Comparison of ENCODE assay signal across 10 mouse cellular contexts in the genomic region with DNA sequence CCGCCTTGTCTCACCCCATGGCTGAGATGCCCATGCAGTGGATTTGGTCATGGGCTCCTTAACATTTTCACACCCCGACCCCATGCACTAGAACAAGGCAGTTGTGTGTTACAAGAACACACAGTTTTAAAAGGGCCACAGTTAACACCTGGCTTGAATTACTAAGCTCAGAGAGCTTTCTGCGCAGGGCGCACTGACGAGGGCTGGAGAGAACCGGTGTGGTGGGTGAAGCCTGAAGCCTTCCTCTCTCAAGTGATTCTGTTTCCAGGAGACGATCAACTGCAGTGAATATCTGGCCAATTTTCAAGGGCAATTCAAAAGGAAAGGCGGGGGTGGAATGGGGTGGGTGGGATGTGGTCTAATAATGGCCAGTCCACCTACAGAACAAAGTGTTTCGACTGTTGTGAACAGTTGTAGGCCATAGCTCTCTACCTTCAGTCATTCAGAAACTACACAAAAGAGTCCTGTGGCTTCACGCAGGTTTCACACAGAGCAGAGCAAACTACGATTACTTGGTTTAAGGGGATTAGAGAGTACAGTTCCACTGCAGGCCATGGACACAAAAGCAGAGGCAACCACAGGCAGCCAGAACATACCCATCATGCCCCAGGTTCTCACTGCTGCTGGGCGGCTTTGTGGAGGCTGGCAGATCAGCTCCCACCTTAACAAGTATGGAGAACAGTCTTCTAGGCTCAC.
DNase-seq lines count a peak whose midpoint lies in the region; ATAC-seq and TF ChIP-seq lines count a peak whose summit lies in the region.
"Had no signal": no experiment of that assay in that cellular context is flagged by ENCODE, and none has a peak within 500 bp of the region (broad histone marks: within the 10 kb centered on the region; RNA-seq: fewer than 3 reads in every experiment).

No protein-coding gene starts in this region.

- no peak overlapping the region for H3K4me3 ChIP-seq in heart, embryonic 13.5 days
- H3K4me3 ChIP-seq in CH12.LX (replicated peaks in 1 of 3; ENCODE audit: low read depth in 2 of 3, low read length in 2 of 3, poor library complexity in 1 of 3) = no peak overlapping the region
- no peak overlapping the region for H3K4me3 ChIP-seq in forebrain, embryonic 12.5 days (replicated peaks)
- H3K4me3 ChIP-seq in limb, embryonic 12.5 days (replicated peaks) = no peak overlapping the region

- H3K9me3 ChIP-seq in heart, embryonic 13.5 days = no peaks in the 10 kb centered on the region
- H3K9me3 ChIP-seq in CH12.LX (replicated peaks; ENCODE audit: low read length) = no peaks in the 10 kb centered on the region
- no peaks in the 10 kb centered on the region for H3K9me3 ChIP-seq in forebrain, embryonic 12.5 days
- H3K9me3 ChIP-seq in limb, embryonic 12.5 days = no peaks in the 10 kb centered on the region

- H3K27me3 ChIP-seq in heart, embryonic 13.5 days (replicated peaks) = no peaks in the 10 kb centered on the region
- no peaks in the 10 kb centered on the region for H3K27me3 ChIP-seq in CH12.LX (replicated peaks)
- H3K27me3 ChIP-seq in forebrain, embryonic 12.5 days = no peaks in the 10 kb centered on the region
- no peaks in the 10 kb centered on the region for H3K27me3 ChIP-seq in limb, embryonic 12.5 days

- H3K27ac ChIP-seq in heart, embryonic 13.5 days (replicated peaks) = peak overlapping the region; percentile 53
- H3K27ac ChIP-seq in CH12.LX (ENCODE audit: insufficient read depth, low read depth) = no peak overlapping the region
- peak overlapping the region; percentile 63 for H3K27ac ChIP-seq in forebrain, embryonic 12.5 days
- peak overlapping the region; percentile 91 for H3K27ac ChIP-seq in limb, embryonic 12.5 days

- 79% methylated on average over 12 of the region's 12 CpGs for WGBS in heart, embryonic 13.5 days
- 44% methylated on average over 12 of the region's 12 CpGs for WGBS in forebrain, embryonic 12.5 days
- 28% methylated on average over 12 of the region's 12 CpGs for WGBS in limb, embryonic 12.5 days

- H3K9ac ChIP-seq in heart, embryonic 13.5 days = no peak overlapping the region
- H3K9ac ChIP-seq in CH12.LX (ENCODE audit: insufficient read depth, low read depth) = no peak overlapping the region
- H3K9ac ChIP-seq in forebrain, embryonic 12.5 days = no peak overlapping the region
- H3K9ac ChIP-seq in limb, embryonic 12.5 days (replicated peaks) = no peak overlapping the region

- no peak for TF ChIP-seq RAD21 in CH12.LX (IDR thresholded peaks at IDR 0.05; ENCODE audit: low read depth, low read length)

- dilution Hi-C loops in CH12.LX (cut with MboI; ENCODE audit: extremely low pct_ligation_motif_present, extremely low pct_unique_long_range_greater_than_20kb, low sequenced_read_pairs) = no loop called here

- no peak for DNase-seq in heart, postnatal 25 days (ENCODE audit: low spot score)
- DNase-seq in CH12.LX (ENCODE audit: extremely low read depth) = no peak
- no peak for DNase-seq in adrenal gland, postnatal 36 days
- DNase-seq in urinary bladder, postnatal 36 days (ENCODE audit: low spot score in 2 of 2) = no peak
- DNase-seq: cerebellum, adult 9-11 months; layer of hippocampus, postnatal 36 days had no signal

- peaks cover 51% of the 10 kb centered on the region for H3K4me1 ChIP-seq in heart, embryonic 13.5 days
- peaks cover 3 to 17% of the 10 kb centered on the region in 2 experiments; a peak in 3 of 4 replicates for H3K4me1 ChIP-seq in CH12.LX (ENCODE audit: control insufficient read depth in 1 of 2, insufficient read depth in 2 of 2)
- peaks cover 34% of the 10 kb centered on the region for H3K4me1 ChIP-seq in forebrain, embryonic 12.5 days
- H3K4me1 ChIP-seq in limb, embryonic 12.5 days (replicated peaks) = peaks cover 77% of the 10 kb centered on the region

- no peak overlapping the region for H3K4me2 ChIP-seq in heart, embryonic 13.5 days
- H3K4me2 ChIP-seq in CH12.LX (ENCODE audit: insufficient read depth, low read depth, poor library complexity, severe bottlenecking) = no peak overlapping the region
- H3K4me2 ChIP-seq in forebrain, embryonic 12.5 days = no peak overlapping the region
- no peak overlapping the region for H3K4me2 ChIP-seq in limb, embryonic 12.5 days

- no peaks in the 10 kb centered on the region for H3K79me2 ChIP-seq in CH12.LX (replicated peaks; ENCODE audit: control insufficient read depth, extremely low read depth, insufficient read depth, poor library complexity, severe bottlenecking)

- TF ChIP-seq POLR2A in CH12.LX (IDR thresholded peaks at IDR 0.05; ENCODE audit: low read depth, low read length) = no peak

- peaks cover 54% of the 10 kb centered on the region for H3K36me3 ChIP-seq in heart, embryonic 13.5 days
- H3K36me3 ChIP-seq in CH12.LX (replicated peaks in 1 of 2; ENCODE audit: control insufficient read depth in 1 of 2, insufficient read depth in 1 of 2, low read length in 1 of 2) = no peaks in the 10 kb centered on the region
- peaks cover 43% of the 10 kb centered on the region for H3K36me3 ChIP-seq in forebrain, embryonic 12.5 days (replicated peaks)
- peaks cover 38% of the 10 kb centered on the region for H3K36me3 ChIP-seq in limb, embryonic 12.5 days

- TF ChIP-seq CTCF in CH12.LX (conservative IDR thresholded peaks at IDR 0.05 in 1 of 2, IDR thresholded peaks at IDR 0.05 in 1 of 2; ENCODE audit: low read depth in 2 of 2, low read length in 2 of 2) = no peak

- in situ Hi-C loops in CH12.LX (cut with MboI; ENCODE audit: low pct_ligation_motif_present, low pct_unique_long_range_greater_than_20kb, low sequenced_read_pairs) = no loop called here

- intact Hi-C loops in heart, postnatal 25 days (cut with DNase I) = no loop called here

- ATAC-seq in heart, embryonic 13.5 days (ENCODE audit: extremely low read depth, insufficient number of reproducible peaks, low FRiP score, low TSS enrichment) = no peak
- ATAC-seq in forebrain, embryonic 12.5 days (ENCODE audit: low FRiP score) = peak; percentile 49; the same call in 1 of the 2 replicates
- peak; percentile 40; the same call in 1 of the 2 replicates for ATAC-seq in limb, embryonic 12.5 days (ENCODE audit: insufficient number of reproducible peaks, insufficient read depth, low FRiP score, low TSS enrichment, low read depth)
- no peak for ATAC-seq in megakaryocyte, adult 5-6 weeks (ENCODE audit: poor library complexity, severe bottlenecking)

- TF ChIP-seq EP300 in CH12.LX (IDR thresholded peaks at IDR 0.05; ENCODE audit: low read length) = no peak

TF ChIP-seq in CH12.LX, 34 proteins besides CTCF, POLR2A, EP300 and RAD21:
- TF ChIP-seq IRF4 (IDR thresholded peaks at IDR 0.05; ENCODE audit: low read depth, low read length) (peak; percentile 39; the same call in 1 of the 2 replicates), USF1 (IDR thresholded peaks at IDR 0.05; ENCODE audit: low read depth, low read length) (no peak)
TF ChIP-seq in CH12.LX: peak in this region for 1.

Comparison
In these comparisons a context has a peak if more than half of its experiments do, and no peak if none do; other contexts are left out.
1. ATAC-seq: peak in forebrain, embryonic 12.5 days (single experiment) and limb, embryonic 12.5 days (single experiment); none in heart, embryonic 13.5 days (single experiment) and megakaryocyte, adult 5-6 weeks (single experiment).